ENCODE assay signal across 8 mouse cellular contexts in genomic region chr5:76139808-76140729, GRCm38 (mm10). TPM values are rescaled to one million over a fixed set of nuclear protein-coding genes. Genes with fewer than 3 reads are reported as not detected.
DNase-seq lines count a peak whose midpoint lies in the region; ATAC-seq lines count a peak whose summit lies in the region.

Srd5a3 (plus strand) TSS chr5:76140271.

- no peaks in the 10 kb centered on the region for H3K9me3 ChIP-seq in hindbrain, embryonic 16.5 days (ENCODE audit: control insufficient read depth, low read length)

- ATAC-seq in hindbrain, embryonic 16.5 days: peak; percentile 97

- peaks cover 2% of the 10 kb centered on the region for H3K4me1 ChIP-seq in hindbrain, embryonic 16.5 days (ENCODE audit: control insufficient read depth, insufficient read depth, low read depth, low read length)

- no peaks in the 10 kb centered on the region for H3K27me3 ChIP-seq in hindbrain, embryonic 16.5 days (replicated peaks; ENCODE audit: control insufficient read depth, insufficient read depth, low read length)

- H3K4me2 ChIP-seq in hindbrain, embryonic 16.5 days (ENCODE audit: low read length): peak within 1 kb of the TSS; percentile 91

- peak within 1 kb of the TSS; percentile 72 for H3K9ac ChIP-seq in hindbrain, embryonic 16.5 days (ENCODE audit: low read depth, low read length)

- H3K4me3 ChIP-seq in hindbrain, embryonic 16.5 days (ENCODE audit: low read length): peak within 1 kb of the TSS; percentile 51
- H3K4me3 ChIP-seq in macrophage (ENCODE audit: inconsistent target): peak within 1 kb of the TSS; percentile 64

- peak; percentile 98 for DNase-seq in T-cell, adult 2 months (ENCODE audit: low spot score)
- DNase-seq in cerebellum, postnatal 36 days: peak; percentile 75 to 84
- peak; percentile 95 for DNase-seq in gastrocnemius, adult 18-20 months (ENCODE audit: low spot score)
- peak; percentile 91 to 92 for DNase-seq in left cerebral cortex, adult 18-20 months (ENCODE audit: low spot score in 2 of 2)
- peak; percentile 94 for DNase-seq in right cerebral cortex, adult 18-20 months
- DNase-seq in urinary bladder, postnatal 10 days (ENCODE audit: low spot score): peak; percentile 90

- no peaks in the 10 kb centered on the region for H3K36me3 ChIP-seq in hindbrain, embryonic 16.5 days (ENCODE audit: control insufficient read depth, insufficient read depth, low read length)
- no peaks in the 10 kb centered on the region for H3K36me3 ChIP-seq in macrophage (ENCODE audit: inconsistent target)

- under 1% methylated on average over 54 of the region's 69 CpGs for WGBS in hindbrain, embryonic 16.5 days
- WGBS in macrophage (ENCODE audit: missing documents): 2% methylated on average over 60 of the region's 69 CpGs

- peaks cover 13% of the 10 kb centered on the region; the same call in 1 of the 2 replicates for H3K79me2 ChIP-seq in macrophage (ENCODE audit: inconsistent target)

- peak within 1 kb of the TSS; percentile 82 for H3K27ac ChIP-seq in hindbrain, embryonic 16.5 days (ENCODE audit: low read depth, low read length)
- H3K27ac ChIP-seq in macrophage: peak within 1 kb of the TSS; percentile 66

RNA-seq across cellular contexts. Expression of gene Srd5a3, which starts in this region (rescaled TPM):
- 1 to 10 TPM; 2.1 to 2.7 TPM for total RNA-seq in gastrocnemius, adult 18-20 months (2021)
- 20.4 and 22.9 TPM in 2 replicates for polyA plus RNA-seq in hindbrain, embryonic 16.5 days (2015; fragmentation: Nextera tagmentation; extraction: Ambion mirVana)
- 10 to 100 TPM; 19.1 to 22.7 TPM for total RNA-seq in left cerebral cortex, adult 18-20 months (2021)
- total RNA-seq in macrophage (2018; cell fraction: chromatin; rRNA removed): 10 to 100 TPM; 10.1 to 42.0 (median 25.0) TPM
- total RNA-seq in macrophage (2018; cell fraction: cytosol; rRNA removed): 10 to 100 TPM; 38.7 to 63.7 (median 53.6) TPM
- 10 to 100 TPM; 20.7 to 55.8 (median 41.2) TPM for total RNA-seq in macrophage (2018; cell fraction: nucleus; rRNA removed)
- polyA plus RNA-seq in macrophage (2018): 44.9 to 60.1 TPM (median 51.8 TPM) in 3 replicates

Comparison
In these comparisons a context has a peak if more than half of its experiments do, and no peak if none do; other contexts are left out.
1. Peak in every context shown above with its lines: DNase-seq, ATAC-seq, H3K4me3 ChIP-seq and H3K27ac ChIP-seq.
2. RNA of gene Srd5a3 (total RNA-seq): 19.1 to 22.7 TPM in left cerebral cortex, adult 18-20 months; 2.1 to 2.7 TPM in gastrocnemius, adult 18-20 months; every median in the first group is over 4 times any median in the second.